Mouse (Mus musculus): ENCODE data around the gene Glce. TPM values are rescaled to one million over a fixed set of nuclear protein-coding genes. Genes with fewer than 3 reads are reported as not detected.

Glce gene
- total RNA-seq, 4 experiments from 2014 or later: 5.3 to 6.4 (median 5.6) TPM

DNA sequence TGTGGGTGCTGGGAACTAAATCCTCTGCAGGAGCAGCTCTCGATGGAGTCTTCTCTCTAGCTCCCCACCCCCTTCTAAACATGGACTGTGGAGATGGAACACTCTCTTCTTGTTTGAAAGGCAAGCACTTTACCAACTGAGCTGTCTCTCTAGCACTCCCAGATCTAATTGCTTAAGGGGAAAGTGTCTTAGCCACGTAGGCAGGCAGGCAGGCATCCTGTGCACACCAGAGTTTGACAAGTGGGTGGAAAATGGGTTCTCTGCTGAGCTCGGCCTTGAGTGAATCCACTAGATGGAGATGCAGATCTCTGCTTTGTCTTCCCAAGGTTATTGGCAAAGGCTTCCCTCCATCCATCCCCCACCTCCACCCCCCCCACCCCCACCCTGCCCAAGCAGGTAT is 94.4 kb downstream of the Glce start:
- no peak for DNase-seq (ENCODE audit: low spot score in 2 of 2)

DNA sequence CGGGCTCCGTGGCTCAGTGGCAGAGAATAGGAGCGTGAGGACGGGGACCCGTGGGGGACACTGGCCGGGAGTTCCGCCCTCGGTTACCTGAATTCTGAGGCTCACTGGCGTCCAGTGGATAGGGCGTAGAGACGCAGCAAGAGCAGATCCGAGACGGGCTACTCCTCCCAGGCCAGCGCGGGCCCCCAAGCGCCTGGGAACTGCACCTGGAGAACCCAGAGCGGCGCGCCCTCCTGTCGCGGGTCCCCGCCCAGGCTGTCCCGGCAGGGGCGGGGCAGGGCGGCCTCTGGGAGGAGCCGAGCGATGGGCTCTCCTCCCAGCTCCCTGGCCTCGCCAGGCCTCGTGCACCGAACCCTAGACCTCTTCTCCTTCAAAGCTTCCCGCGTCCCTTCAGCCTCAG is 95.9 kb downstream of the Glce start, which contains the start of gene Paqr5:
TSS of gene Paqr5 (minus strand) at position 257 of the 400 bp plus-strand sequence.
- DNase-seq (ENCODE audit: low spot score in 2 of 2): no peak

DNA sequence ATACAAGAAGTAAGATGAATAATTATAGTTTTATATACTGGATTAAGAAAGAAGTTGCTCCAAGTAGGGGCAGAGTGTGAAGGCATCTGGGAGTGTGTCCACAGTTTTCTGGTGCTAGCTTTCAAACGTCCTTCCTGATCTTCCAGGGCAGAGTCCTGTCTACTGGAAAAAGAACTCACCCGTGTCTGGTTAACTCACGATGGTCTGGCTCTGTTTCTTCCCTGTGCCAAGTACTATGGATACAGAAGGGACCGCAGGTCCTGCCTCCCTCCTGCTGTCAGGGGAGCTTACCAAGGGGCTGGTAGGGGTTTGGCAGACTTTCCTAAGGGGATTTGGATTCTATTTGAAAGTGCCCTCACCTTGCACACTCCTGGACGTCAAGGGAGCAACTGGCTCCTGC is 97.4 kb downstream of the Glce start:
- no peak for DNase-seq (ENCODE audit: low spot score in 2 of 2)

DNA sequence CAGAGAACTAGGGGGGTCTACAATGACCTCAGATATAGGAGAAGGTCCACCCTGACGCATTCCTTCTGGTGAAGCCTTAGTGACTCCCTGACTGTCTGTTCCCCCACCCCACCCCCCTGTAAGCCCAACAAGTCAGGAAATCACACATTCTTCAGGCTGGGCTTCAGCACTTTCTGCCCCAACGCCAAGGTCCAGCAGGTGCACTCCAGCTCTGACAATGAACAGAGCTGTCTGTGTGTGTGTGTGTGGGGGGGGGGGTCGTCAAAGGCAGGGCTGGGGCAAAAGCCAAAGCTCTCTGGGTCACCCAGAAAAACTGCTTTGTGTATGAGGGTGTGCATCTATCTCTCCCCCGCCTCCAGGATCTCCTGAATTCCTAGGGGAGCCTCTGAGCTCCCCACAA is 98.6 kb downstream of the Glce start:
- DNase-seq (ENCODE audit: low spot score in 2 of 2): no peak

DNA sequence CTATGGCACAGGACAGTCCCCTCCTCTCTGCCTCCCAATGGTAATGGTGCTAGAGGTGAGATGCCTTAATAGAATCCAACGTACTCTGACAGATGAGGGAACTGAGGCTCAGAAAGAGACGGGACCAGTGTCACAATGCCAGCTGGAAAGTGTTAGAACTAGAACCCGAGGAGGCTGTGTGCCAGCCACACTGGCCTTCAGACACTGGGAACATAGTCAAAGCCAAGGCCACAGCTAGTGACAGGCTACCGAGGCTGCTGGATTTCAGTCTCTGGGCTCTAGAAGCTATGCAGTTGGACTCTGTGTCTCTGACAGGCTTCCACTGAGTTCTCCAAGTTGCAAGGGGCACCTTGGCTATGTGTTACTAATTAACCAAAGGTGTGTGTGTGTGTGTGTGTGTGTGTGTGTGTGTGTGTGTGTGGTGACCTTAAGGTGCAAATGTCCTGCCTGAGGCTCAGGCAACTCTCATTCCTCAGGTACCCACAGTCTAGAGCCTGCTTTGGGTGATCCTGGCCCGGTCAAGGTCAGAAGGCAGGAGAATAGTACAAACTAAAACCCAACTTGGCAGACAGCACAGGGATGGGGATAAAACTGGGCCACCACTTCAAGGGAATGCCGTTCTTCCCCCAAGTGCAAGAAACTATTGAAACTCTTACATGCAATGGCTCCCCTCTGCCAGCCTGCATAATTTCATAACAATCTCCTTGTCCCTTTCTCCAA is 99.3 kb downstream of the Glce start:
- DNase-seq (ENCODE audit: low spot score in 2 of 2): no peak

DNA sequence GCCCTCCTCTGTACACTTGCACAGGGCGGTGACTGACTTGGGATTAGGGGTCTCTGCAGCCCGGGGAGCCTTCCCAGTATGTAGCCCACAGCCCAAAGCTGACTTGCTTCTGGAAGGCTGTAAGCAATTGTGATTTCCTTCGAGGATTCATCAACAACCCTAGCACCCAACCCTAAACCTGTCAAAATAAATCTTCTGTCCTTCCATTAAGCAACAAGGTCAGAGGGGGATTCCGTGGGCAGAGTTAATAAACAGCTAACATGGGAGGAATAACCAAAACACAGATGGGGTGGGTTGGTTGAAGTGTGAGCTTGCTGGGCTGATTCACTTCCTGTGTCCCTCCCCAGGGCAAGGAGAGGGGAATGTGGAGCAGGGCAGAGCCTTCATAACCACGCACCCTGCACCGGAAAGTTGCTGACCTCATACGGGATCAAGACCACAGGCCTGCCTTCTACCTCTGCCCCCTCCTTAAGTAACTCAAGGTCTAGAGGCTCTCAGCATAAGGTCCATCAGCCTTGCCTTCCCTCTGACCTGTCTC is 100.8 kb downstream of the Glce start:
- DNase-seq (ENCODE audit: low spot score in 2 of 2): no peak

DNA sequence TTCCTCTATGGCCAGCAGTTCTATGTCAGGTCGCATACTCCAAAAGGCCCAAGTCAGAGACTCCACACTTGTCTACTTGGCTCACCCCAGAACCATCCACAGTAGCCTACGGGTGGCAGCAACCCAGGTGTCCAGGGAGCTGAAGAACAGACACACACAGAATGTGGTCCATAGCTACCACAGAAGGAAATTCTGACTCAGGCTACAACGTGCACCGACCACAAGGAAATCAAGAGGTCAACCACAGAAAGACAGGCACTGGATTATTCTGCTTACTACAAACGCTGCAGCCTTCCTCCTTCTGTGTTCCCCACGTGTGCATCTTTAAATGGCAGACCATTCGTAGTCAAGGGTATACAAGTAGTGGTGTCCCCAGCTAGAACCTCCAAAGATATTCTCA is 102.2 kb downstream of the Glce start:
- DNase-seq (ENCODE audit: low spot score in 2 of 2): no peak

DNA sequence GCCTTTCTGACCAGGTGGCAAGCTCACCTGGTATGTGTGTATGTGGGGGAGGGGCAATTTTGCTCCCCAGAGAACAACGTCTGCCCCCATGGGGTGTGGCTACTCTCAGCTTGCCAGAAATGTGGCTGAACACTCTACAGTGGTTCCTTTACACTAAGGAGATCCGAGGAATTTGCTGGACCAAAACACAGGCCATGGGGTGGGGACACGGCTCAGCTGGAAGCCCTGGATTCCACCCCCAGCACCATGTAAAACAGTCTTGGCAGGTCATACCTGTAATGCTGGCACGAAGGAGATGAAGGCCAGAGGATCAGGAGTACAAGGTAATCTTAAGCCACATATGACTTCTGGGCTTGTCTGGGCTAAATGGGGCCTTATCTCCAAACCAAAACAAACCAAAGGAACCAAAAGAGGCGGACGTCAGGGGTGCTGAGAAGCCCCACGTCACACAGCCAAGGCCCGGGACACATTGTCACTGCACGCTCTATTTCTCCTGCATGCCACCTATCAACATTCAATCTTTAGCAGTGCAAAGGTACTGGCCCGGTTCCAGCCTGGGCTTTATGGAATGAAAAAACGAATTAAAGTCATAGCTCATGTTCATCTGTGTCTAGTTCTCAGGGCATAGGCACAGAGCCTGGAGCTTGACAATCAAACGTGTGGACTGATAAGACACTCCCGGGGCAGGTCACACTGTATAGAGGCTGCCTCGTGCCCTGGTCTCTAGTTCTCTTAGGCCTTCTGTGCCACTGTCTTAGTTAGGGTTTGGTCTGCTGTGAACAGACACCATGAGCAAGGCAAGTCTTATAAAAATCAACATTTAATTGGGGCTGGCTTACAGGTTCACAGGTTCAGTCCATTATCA is 104.0 kb downstream of the Glce start:
- DNase-seq (ENCODE audit: low spot score in 2 of 2): no peak

DNA sequence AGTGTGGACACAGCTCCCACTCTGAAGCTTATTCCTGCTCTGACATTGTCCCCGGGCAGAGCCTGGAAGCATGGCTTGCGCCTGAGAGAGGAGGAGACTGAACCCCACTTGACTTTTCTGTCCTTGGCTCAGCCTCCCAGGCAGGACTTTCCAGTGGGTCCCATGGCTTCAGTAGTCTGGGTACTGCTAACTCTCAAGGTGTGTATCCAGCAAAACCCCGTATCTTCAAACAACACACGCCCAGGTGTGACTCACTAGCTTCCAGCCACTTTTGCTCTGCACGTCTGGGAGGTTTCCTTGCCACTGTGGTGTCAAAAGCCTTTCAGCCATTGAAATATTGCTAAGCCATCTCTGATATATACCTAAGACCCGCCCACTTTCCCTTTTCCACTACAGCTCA is 105.1 kb downstream of the Glce start:
- no peak for DNase-seq (ENCODE audit: low spot score in 2 of 2)

DNA sequence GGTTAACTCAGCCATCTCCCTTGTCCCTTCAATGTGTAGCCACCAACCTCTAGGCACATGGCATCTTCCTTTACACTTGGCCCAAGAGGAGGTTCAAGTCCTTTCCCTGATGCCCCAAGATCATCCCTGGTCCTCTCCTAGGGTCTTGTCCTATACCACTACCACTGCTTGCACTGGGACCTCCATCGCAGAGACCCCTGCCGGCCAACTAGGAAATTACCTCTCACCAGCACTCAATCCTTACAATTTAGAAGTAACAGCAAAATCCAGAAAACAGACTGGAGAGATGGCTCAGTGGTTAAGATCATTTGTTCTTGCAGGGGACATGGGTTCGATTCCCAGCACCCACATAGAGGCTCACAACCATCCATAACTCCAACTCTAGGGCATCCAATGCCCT is 107.0 kb downstream of the Glce start:
- DNase-seq (ENCODE audit: low spot score in 2 of 2): no peak

DNA sequence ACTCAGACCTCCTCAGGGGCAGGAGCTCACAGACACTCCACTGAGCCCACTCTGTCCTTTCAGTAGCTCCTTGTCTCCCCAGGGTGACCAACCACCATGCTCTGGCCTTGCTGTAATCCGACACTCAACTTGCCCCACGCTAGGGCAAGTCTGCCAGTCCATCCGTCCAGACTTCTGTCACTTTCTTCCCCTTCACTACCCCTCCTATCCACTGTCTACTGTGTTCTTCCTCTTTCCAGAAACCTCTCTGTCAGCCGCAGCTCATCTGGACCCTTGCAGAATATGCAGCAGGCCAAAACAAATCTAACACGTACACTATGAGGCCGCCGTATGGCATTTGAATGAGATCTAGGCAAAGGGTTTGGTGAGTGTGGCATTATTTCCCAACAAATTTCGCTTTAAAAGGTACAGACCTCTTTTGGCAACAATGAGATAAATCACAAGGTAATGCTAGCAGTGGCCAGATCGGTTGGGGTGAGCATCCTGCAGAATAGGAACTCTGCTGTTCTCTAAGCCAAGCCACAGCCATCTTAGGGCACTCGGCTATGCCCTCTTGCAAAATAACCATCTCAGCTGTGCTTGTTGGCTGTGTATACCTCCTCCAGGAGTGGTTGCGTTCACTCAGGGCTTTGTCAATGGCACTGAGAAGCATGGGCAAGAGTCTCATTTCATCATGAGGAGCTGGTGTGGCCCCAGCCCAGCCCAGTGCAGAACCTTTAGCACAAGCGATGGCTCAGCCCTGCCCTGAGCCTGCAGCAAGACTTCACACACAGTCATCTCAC is 108.9 kb downstream of the Glce start:
- no peak for DNase-seq (ENCODE audit: low spot score in 2 of 2)

DNA sequence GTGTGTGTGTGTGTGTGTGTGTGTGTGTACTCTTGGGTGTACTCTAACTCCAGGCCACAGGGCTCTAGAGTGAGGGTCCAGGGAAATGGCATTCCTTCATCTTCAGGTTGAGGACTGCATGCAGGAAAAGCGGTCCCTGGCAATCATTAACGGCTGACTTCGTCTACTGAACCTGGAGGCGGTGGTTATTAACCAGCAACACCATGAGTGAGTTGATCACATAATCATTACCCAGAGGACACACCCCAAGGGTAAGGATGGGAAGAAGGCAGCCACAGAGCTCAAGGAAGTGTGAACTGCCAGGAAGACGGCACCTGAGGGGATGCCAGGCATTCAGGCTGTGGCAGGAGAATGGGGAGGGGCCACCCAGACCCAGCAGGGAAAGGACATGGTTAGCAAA is 114.1 kb downstream of the Glce start:
- DNase-seq (ENCODE audit: low spot score in 2 of 2): no peak

Small RNA genes lying within 50 kb of the gene (microRNA-seq; reads per million reads assigned to microRNA genes)
- gene Mir5133: 3.3 reads per million

Other genes starting within 250 kb of the Glce start
- gene Rplp1, start 208.1 kb downstream of the Glce start, total RNA-seq (2022): 1,000 to 10,000 TPM; 1,384 to 1,601 (median 1,420) TPM
- under 1 TPM in 2 of 4 experiments, not detected in 2; 0.46 to 0.68 TPM for gene Kif23, start 175.9 kb downstream of the Glce start, total RNA-seq (2022)
- not detected for gene Paqr5, start 95.8 kb downstream of the Glce start, total RNA-seq (2022)
- gene Spesp1, start 159.6 kb upstream of the Glce start, total RNA-seq (2022): not detected
- 10 to 100 TPM; 56.9 to 73.2 (median 69.1) TPM for gene Anp32a, start 218.6 kb upstream of the Glce start, total RNA-seq (2022)

All from gastrocnemius, adult 8-10 months (tissue).